Comparison of ENCODE assay signal across 11 mouse cellular contexts in genomic region chr11:88421057-88421578, GRCm38 (mm10).
DNase-seq lines count a peak whose midpoint lies in the region; ATAC-seq and TF ChIP-seq lines count a peak whose summit lies in the region.
"Had no signal": no experiment of that assay in that cellular context is flagged by ENCODE, and none has a peak within 500 bp of the region (broad histone marks: within the 10 kb centered on the region; RNA-seq: fewer than 3 reads in every experiment).

No protein-coding gene starts in this region.

- H3K27ac ChIP-seq in liver, postnatal 0 days (ENCODE audit: low read depth): no peak overlapping the region
- H3K27ac ChIP-seq in intestine, embryonic 15.5 days: peak overlapping the region; percentile 58
- peak overlapping the region; percentile 40; the same call in 1 of the 2 replicates for H3K27ac ChIP-seq in stomach, embryonic 14.5 days (ENCODE audit: low read length)

- no peak for ATAC-seq in liver, postnatal 0 days
- ATAC-seq in erythroid progenitor cell, adult 5-6 weeks (replicated peaks; ENCODE audit: low FRiP score, poor library complexity, severe bottlenecking): peak; percentile 49
- peak; percentile 32 for ATAC-seq in intestine, embryonic 15.5 days
- no peak for ATAC-seq in stomach, embryonic 14.5 days (ENCODE audit: insufficient number of reproducible peaks, insufficient read depth, low FRiP score, low read depth)
- ATAC-seq in frontal cortex, adult (ENCODE audit: low TSS enrichment): no peak

- no peak overlapping the region for H3K9ac ChIP-seq in liver, postnatal 0 days (replicated peaks)
- no peak overlapping the region for H3K9ac ChIP-seq in intestine, embryonic 15.5 days
- no peak overlapping the region for H3K9ac ChIP-seq in stomach, embryonic 14.5 days (replicated peaks; ENCODE audit: low read depth, low read length)

- TF ChIP-seq CTCF in liver, postnatal 0 days (IDR thresholded peaks at IDR 0.05; ENCODE audit: low read depth): no peak

- no peaks in the 10 kb centered on the region for H3K36me3 ChIP-seq in liver, postnatal 0 days (replicated peaks; ENCODE audit: insufficient read depth, low read length)
- no peaks in the 10 kb centered on the region for H3K36me3 ChIP-seq in intestine, embryonic 15.5 days
- no peaks in the 10 kb centered on the region for H3K36me3 ChIP-seq in stomach, embryonic 14.5 days (ENCODE audit: control insufficient read depth, insufficient read depth, low read length)

- H3K4me1 ChIP-seq in liver, postnatal 0 days (ENCODE audit: insufficient read depth): peaks cover 12% of the 10 kb centered on the region
- H3K4me1 ChIP-seq in intestine, embryonic 15.5 days (replicated peaks): peaks cover 41% of the 10 kb centered on the region
- peaks cover 43% of the 10 kb centered on the region for H3K4me1 ChIP-seq in stomach, embryonic 14.5 days (ENCODE audit: control insufficient read depth, insufficient read depth, low read length)

- peak; percentile 23 for DNase-seq in liver
- DNase-seq in liver, postnatal 0 days: no peak
- DNase-seq in right cerebral cortex, postnatal 4 days: no peak
- no peak for DNase-seq in spleen, postnatal 14 days (ENCODE audit: low spot score in 2 of 2)
- DNase-seq: kidney, adult 2 months; lung, postnatal 36 days had no signal

- no peaks in the 10 kb centered on the region for H3K27me3 ChIP-seq in liver, postnatal 0 days (ENCODE audit: insufficient read depth, low read length)
- H3K27me3 ChIP-seq in intestine, embryonic 15.5 days (replicated peaks): no peaks in the 10 kb centered on the region
- no peaks in the 10 kb centered on the region for H3K27me3 ChIP-seq in stomach, embryonic 14.5 days (ENCODE audit: control insufficient read depth, insufficient read depth, low read length)

- TF ChIP-seq EP300 in liver, postnatal 0 days (IDR thresholded peaks at IDR 0.05; ENCODE audit: low read depth): no peak

- 59% methylated on average over 9 of the region's 9 CpGs for WGBS in liver, postnatal 0 days (ENCODE audit: insufficient replicate concordance)
- WGBS in intestine, embryonic 15.5 days: 42% methylated on average over 9 of the region's 9 CpGs
- WGBS in stomach, embryonic 14.5 days: 53% methylated on average over 9 of the region's 9 CpGs

- no peak overlapping the region for H3K4me2 ChIP-seq in liver, postnatal 0 days (ENCODE audit: low read depth, low read length)
- H3K4me2 ChIP-seq in intestine, embryonic 15.5 days (replicated peaks): no peak overlapping the region; the same call in 1 of the 2 replicates
- H3K4me2 ChIP-seq in stomach, embryonic 14.5 days (replicated peaks; ENCODE audit: low read depth, low read length): no peak overlapping the region

- no peak overlapping the region for H3K4me3 ChIP-seq in liver, postnatal 0 days (ENCODE audit: low read depth, low read length)
- H3K4me3 ChIP-seq in intestine, embryonic 15.5 days (replicated peaks): no peak overlapping the region
- H3K4me3 ChIP-seq in stomach, embryonic 14.5 days (ENCODE audit: low read depth, low read length): no peak overlapping the region
- H3K4me3 ChIP-seq: erythroblast, embryonic 14.5 days had no signal

- H3K9me3 ChIP-seq in liver, postnatal 0 days (ENCODE audit: low read length): no peaks in the 10 kb centered on the region
- H3K9me3 ChIP-seq in intestine, embryonic 15.5 days: no peaks in the 10 kb centered on the region
- H3K9me3 ChIP-seq in stomach, embryonic 14.5 days (ENCODE audit: control insufficient read depth, low read depth, low read length): no peaks in the 10 kb centered on the region

Comparison
In these comparisons a context has a peak if more than half of its experiments do, and no peak if none do; other contexts are left out.
1. ATAC-seq: peak in erythroid progenitor cell, adult 5-6 weeks (single experiment) and intestine, embryonic 15.5 days (single experiment); none in liver, postnatal 0 days (single experiment), stomach, embryonic 14.5 days (single experiment) and frontal cortex, adult (single experiment).